Mouse (Mus musculus) kidney, postnatal 25 days (tissue): ENCODE results near the gene Svop.
A peak's percentile ranks its signal among the peaks of the same experiment; 100 is the strongest.

ENCODE experiments used
- DNase-seq, 2 experiments: peaks; one replicate each; pipeline ENCODE4 v3.0.0; 2021; ENCODE audit warnings: mixed read lengths in 2 of 2

Svop gene

DNA sequence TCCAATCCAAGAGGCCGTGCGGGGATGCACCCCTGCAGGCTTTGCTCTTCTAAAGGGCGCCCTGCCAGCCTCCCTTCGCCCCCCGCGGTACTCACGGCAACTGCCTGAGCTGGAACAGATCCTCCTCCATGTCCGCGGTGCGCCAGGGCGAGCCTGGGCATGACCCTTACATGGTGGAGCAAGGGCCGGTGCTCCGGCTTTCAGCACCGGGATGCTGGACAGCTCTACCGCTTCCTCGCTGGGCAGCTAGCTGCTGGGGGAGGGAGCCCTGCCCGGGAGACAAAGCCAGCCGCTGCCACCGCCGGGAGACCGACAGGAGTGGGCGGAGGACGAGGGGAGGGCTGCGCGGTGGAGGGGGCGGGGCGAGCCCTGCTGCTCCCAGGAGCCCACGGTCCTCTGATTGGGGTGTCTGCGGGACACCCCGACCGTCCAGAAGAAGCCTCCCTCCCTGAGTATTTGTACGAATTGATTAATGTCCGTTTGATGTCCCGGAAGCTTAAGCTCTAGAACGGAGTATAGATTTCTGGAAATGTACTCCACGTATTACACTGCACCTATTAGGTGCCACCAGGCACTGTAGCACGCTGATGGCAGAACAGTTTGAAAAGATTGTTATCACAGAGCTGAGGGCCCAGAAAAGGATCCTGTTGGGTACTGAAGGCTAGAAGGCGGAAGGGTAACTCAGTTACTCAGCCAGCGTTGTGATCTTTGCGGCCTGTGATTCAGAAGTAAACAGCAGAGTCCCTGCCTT lies at the start of gene Svop:
TSS of gene Svop (minus strand) at position 514 of the 751 bp plus-strand sequence.
- DNase-seq: peak; percentile 78 to 89

DNA sequence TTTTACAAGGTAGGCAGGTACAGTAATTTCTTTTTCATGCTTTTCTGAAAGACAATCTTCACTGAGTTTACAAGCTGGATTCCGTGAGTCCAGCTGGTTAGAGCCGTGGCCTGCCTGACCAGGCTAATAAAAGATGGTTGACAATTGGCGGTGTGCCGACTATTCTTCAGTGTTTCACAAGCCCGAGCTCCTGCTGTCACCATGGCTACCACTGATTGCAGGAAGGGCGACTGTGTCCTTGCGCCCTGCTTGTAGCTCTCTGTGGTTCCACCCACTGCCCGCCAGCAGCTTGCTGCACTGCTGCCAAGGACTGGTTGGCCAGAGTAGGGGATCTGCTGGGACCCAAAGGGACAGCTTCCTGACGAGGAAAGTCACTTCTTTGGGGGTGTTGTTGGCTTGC lies 47.8 kb upstream of the Svop start:
- peak; percentile 94 to 95 for DNase-seq

DNA sequence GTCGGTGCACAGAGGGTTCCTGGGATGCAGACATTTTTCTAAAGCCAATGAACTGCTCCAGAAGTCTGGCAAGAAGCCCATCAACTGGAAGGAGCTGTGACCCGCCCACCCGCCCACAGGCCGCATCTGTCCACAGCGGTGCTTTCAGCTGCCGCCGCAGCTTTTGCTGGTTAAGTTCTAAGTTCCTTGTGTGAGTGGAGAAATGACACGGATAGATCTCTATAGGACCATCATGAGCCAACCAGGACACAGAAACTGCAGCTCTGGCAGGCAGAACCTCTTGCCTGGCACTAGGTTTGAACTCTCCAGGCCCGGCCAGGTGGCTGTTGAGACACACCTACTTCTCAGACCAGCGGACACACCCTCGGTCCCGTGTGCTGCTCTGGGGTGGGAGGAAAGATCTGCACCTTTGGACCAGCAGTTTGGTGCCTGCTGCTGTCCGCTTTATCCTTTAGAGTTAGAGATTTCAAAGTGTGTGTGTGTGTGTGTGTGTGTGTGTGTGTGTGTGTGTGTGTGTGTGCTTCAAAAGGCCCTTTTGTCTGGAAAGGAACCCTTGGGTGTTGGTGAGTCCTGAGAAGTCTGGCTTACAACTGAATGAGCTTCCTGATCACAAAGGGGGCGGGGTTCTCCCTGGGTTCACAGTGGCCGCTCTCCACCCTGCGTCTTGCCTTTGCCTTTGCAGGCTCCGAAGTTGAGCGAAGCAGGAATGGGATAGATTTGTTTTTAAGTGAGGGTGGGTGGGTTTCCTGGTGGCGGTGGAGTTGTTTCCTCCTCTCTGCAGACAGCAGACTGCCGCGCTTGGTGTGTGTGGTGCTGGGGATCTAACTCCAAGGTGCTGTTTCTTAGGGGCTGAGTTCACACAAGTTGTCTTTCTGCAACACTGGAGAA lies 47.2 kb upstream of the Svop start:
- peak; percentile 49 to 64 for DNase-seq

DNA sequence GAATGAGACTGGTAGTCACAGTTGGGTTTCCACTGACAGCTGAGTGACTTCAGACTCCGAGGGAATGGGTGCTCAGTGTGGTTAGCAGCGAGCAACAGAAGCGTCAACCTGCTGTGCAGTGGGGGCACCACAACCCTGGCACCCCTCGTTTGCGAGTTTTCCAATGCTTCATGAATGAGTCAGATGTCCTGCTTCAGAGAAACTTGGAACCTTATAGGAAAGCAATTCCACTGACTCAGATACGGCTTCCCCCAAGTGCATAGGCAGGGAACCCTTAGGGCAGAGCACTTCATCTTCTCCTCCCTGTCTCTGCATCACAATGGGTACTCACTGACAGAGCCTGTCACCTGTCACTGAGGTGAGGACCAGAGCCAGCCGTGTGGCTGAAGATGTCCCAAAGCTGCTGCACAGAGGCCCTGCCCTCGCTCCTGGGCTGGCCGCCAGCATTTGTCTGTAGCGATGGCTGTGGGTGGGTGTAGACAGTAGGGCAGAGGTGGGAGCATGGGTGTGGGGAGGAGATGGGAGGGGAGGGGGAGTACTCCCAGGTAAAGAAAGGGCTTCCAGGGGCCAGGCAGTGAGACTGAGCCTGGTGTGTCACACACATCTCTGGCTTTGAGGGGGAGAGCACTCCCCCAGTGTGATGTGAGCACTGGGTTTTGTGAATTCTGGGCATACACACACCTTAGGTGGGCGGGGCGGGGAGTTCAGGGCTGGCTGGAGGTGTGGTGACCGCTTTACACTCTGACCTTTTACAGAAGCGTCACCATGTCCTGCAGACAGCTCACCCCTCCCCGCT lies 46.3 kb upstream of the Svop start:
- DNase-seq: peak in 1 of 2 experiments; percentile 50

DNA sequence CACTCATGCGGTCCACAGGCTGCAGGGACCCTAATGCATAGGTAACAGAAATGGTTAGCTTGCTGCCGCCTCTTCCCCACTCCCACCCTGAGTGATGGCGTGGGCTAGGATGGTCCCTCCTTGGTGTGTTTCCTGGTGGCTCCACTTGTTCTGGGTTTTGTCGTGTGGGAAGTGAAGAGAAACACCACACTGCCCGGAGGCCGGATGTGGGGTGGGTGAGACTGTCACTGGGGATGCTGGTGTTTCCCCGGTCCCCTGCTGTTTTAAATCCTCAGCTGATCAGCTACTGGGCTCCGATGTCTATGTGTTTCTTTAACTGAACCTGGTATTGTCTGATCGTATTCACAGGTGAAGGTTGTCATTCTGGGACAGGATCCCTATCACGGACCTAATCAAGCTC lies 44.1 kb upstream of the Svop start:
- DNase-seq: no peak

DNA sequence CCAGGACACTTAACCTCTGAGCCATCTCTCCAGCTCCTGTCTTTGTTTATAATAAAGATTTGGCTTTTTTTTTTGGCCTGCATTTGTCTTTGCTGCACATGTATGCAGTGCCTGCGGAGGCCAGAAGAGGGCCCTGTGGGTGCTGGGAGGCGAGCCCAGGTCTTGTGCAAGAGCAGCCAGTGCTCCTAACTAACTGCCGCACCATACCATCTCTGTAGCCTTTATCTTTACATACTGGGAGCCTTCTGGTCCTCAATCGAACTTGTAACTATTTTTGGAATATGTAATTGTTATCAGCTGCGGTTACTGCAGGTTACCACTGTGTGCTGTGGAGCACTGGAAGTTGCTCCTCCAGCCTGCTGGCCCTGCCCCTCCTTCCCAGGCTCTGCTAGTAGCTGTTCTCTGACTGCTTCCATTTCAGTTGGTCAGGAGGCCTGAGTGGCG lies 42.7 kb upstream of the Svop start:
- peak; percentile 58 to 65 for DNase-seq

DNA sequence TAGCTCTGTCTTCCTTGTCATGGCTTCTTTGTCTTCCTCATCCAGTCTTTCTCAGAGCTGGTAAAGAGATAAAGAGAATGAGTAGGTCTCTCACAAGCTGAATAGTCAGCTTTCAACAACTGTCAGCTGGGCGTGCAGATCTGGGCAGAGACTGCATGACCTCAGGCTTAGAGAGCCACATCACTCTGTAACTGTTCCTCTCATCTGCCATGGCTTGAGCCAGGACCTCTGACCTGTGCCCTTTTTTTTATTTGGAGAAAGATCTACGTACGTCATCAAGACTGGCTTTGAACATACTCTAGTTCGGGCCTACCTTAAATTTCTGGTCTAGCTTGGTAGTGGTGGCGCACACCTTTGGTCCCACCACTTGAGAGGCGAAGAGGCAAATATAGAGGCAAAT lies 41.5 kb upstream of the Svop start:
- DNase-seq: no peak

DNA sequence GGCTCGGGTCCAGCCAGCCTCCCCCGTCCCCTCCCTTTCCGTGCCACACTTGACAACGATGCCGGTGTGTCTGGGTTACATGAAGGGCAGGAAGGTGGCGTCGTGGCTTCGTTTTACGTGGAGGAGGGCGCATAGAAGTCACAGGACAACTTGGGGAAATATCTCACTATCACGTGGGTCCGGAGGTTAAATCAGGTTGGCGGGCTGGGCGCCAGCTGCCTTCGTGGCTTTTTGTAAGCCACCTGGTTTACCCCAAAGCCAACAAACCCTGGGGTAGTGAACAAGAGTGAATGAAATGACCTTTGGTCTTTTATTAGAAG lies 40.1 kb upstream of the Svop start:
- peak; percentile 77 to 86 for DNase-seq

DNA sequence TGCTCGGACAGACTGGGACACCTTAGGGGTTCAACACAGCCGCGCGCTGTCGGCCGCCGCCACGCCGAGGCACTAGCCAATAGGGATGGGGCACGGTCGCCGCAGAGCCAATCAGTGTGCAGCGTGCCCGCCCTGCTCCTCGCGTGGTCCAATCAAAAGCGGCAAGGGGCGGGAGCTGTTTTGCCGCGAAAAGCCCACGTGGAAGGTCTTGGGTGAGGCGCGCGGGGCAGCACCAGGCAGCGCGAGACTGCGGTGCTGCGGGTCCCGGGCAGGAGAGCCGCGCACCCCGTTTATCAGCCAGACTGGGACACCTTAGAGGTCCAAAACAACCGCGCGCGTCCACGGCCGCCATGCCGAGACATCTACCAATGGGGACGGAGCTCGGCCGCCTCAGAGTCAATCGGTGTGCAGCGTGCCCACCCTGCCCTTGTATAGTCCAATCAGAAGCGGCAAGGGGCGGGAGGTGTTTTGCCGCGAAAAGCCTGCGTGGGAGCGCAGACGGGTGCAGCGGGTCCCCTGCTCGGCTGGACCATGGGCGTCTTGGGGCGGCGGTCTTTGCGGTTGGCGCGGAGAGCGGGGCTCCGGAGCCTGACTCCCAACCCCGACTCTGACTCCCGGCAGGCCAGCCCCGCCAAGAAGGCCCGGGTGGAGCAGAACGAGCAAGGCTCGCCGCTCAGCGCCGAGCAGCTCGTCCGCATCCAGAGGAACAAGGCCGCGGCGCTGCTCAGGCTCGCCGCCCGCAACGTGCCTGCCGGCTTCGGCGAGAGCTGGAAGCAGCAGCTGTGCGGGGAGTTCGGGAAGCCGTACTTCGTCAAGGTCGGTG lies 39.5 kb upstream of the Svop start:
- DNase-seq: peak; percentile 96 to 97

DNA sequence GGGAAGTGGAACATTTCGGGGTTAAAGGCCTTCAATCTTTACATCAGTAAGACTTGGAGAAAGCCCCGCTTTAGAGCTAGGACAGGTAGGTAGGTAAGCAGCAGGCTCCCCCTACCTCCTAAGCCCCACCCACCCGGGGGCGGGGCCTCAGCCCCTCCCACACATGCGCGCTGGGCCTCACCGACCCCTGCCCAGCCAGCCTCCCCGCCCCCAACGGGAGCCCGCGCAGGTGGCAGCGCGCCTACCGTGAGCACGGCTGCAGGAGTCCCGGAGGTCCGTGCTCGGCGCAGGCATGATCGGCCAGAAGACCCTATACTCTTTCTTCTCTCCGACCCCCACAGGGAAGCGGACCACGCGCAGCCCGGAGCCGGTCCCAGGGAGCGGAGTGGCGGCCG lies 38.8 kb upstream of the Svop start, which contains the start of gene Ung:
TSS of gene Ung (plus strand) at position 176 of the 395 bp plus-strand sequence.
- DNase-seq: peak; percentile 56 to 79

DNA sequence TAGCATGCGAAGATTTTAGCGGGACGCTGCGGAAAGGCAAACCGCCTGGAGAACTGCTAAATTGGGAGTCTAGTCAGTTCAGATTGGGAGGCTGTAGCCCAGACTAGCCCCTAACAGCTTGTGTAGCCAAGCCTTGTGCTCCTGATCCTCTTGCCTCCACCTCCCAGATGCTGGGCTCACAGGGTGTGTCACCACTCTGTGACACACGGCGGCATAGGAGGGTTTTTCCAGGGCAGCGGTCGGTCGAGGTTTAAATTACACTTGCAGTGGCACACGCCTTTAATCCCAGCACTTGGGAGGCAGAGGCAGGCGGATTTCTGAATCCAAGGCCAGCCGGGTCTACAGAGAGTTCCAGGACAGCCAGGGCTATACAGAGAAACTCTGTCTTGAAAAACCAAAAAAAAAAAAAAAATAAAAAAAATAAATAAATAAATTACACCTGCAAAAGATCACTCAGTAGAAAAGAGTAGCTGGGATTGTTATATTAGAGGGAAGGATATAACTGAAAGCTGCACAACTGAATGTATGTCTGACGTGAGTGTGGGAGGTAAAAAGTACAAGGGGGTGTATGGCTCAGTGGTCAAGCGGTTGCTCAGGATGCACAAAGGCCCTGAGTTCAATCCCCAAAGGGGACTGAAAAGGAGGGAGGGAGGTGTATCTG lies 38.3 kb upstream of the Svop start:
- DNase-seq: no peak

DNA sequence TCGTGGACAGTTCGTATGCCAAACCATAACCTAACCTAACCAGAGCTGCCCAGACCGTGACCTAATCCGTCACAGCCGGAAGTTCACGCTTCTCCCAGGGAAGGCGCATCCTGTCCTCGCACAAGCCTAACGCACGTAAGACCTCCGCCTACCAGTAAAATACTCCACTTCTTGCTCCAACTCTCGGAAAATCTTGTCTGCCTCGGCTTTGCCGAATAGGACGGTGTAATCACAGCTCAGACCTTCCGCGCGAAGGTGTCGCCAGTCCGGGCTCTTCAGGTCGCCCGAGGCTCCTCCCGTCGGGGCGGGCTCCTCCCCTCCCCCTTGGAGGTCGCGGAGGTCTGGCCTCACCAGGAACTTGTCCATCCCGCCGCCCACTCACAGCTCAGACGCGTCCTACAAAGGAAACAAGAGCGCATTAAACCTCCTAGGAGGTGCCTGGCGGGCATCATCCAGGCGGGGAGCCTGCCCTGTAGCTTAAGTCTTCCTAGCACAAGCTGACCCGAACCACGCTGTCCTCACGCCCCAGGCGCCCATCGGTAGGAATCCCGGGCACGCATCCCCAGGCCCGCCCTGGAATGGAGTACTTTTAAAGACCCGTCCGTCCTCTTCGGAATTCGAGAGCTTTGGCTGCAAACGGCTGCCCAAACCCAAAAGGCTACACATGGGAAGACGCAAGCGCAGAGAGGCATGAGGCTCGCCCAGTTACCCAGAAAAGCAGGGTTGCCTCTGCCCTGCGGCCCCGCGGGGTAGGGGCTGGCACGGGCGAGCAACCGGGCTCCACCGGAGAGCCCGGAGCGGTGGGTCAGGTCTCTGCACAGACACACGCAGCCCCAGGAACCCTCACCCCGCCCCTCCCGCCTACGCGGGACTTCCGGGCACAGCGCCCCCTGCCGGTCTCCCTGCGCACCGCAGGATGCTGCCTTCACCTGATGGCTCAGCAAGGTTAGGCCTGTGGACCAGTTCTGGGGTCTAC lies 36.3 kb upstream of the Svop start, which contains the start of gene Alkbh2:
TSS of gene Alkbh2 (minus strand) at position 845 of the 976 bp plus-strand sequence.
- DNase-seq: peak; percentile 86 to 88

DNA sequence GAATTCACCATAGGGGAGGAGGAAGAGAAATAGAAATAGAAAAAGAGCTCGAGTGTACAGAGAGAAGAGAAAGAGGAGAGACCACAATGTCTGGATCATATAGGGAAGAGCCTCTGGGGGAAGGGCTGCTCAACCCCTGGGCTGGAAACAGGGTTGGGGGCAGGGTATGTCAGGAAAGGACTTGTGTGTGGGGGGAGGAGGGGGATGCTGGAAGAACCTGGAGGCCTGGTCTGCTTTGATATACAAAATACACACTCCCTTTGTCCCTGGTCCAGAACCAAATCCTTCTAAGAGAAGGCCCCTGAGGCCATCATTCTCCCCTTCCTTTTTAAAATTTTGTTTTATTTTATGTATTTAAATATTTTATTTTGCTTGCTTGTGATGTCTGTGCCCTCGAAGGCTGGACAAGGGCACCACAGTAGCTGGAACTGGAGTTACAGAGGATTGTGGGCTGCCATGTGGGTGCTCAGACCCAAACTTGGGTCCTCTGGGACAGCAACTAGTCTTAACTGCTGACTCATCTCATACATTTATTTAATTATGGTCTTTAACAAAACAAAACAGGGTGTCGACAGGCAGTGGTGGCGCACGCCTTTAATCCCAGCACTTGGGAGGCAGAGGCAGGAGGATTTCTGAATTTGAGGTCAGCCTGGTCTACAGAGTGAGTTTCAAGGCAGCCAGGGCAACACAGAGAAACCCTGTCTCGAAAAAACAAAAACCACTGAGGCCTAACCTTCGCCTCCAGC lies 35.3 kb upstream of the Svop start:
- DNase-seq: no peak

DNA sequence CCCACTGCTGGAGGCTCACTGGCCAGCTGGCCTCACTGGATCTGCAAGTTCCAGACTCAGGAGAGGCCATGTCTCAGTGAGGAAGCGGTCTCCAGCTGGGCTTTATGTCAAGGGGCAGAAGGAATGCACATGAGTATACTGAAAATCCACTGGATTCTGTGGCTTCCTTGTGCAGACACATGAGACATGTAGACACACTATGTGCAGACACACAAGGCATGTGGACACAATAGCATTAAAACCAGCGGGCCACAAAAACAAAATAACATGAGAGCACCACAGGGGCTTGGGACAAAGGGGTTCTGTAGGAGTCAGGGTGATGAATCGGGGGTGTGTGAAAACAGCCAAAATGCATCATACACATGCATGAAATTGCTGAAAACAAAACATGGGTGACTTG lies 34.6 kb upstream of the Svop start:
- no peak for DNase-seq

DNA sequence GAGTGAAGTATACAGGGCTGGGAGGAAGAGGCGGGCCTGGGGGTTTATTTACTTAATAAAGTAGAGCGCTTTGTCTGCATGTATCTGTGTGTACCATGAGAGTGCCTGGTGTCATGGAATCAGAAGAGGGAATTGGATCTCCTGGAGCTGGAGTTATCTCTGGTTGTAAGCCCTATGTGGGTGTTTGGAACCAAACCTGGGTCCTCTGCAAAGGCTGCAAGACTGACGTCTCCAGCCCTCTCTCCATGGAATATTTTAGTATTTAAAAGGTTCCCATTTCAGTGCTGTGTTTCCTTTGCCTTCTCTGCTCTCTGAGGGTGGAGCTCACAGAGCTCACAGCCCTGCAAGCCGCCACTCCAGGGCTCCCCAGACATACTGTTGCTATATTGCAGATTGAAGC lies 28.4 kb upstream of the Svop start:
- DNase-seq: no peak

DNA sequence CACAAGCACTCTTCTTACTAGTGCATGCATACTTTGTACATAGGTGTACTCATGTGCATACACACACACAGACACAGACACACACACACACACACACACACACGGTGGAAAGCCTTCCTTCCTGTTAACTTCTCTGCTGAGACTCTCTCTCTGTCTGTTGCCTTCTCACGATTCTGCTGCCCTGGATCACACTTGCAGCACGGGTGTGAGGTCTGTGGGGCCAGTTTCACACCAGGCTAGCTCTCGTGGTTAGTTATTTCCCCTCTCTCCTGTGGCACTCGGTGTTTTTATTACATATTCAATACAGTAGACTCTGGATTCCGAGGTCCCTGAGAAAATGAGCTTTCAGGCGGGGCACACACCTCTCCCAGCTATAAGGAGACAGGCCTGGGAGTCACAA lies 25.2 kb upstream of the Svop start:
- no peak for DNase-seq

DNA sequence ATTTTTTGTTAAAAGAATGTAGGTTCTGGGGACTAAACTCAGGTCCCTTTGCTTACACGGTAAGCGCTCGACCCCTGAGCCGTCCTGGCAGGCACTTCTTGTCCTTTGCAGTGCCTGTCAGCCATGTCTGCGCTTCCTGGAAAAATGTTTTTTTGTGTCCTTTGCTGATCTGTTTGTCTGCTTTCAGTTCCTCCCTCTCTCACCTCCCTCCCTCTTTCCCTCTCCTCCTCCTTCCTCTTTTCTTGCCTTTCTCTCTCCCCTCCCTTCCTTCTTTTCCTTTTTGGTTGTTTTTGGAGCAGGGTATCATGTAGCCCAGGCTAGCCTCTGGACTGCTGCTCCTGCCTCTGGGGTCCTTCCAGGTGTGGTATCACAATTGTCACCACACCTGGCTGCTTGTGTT lies 23.7 kb upstream of the Svop start:
- no peak for DNase-seq

DNA sequence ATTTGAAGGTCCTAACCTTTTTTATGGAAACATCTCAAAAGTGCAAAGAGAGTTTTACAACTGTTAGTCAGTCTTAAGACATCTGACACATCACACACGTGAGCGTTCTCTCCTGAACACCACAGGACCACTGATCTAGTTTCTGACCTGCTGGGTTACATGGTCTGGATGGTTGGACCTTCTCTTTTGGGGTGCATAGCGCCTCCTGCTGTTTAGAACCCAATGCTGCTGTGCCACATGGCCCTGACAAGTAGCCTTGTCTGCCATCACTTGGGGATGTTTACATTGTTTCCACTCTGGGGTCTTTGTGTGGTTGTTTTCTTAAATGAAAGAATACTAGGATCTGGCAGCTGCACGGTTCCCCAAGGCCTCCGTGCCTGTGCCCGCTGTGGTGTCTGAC lies 22.0 kb upstream of the Svop start:
- no peak for DNase-seq

DNA sequence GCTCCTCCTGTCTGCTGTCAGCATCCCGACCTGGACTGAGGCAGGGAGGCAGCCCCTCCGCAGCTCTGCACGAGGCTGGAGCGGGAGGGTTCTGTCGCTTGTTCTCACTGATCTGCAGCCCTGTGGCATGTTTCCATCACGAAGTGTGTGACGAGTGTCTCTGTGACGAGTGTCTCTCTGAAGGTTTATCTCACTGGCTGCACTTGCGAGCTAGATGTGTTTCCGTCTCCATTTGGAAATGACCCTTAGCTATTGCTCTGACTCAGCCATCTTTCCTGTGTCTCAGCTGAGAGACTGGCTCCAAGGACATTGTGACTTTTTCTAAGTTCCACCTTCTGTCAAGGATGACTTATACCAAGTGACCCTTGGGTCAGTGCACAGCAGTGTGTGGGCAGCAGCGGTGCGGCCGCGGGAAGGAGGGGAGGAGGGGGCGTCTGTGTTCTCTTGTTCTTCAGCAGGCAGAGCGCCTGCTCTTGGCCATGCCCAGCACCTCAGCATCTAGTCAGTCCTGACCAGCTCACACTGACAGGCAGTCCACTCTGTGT lies 15.1 kb upstream of the Svop start:
- DNase-seq: no peak
